Mouse (Mus musculus): ENCODE measurements around the gene Bckdhb.

DNA sequence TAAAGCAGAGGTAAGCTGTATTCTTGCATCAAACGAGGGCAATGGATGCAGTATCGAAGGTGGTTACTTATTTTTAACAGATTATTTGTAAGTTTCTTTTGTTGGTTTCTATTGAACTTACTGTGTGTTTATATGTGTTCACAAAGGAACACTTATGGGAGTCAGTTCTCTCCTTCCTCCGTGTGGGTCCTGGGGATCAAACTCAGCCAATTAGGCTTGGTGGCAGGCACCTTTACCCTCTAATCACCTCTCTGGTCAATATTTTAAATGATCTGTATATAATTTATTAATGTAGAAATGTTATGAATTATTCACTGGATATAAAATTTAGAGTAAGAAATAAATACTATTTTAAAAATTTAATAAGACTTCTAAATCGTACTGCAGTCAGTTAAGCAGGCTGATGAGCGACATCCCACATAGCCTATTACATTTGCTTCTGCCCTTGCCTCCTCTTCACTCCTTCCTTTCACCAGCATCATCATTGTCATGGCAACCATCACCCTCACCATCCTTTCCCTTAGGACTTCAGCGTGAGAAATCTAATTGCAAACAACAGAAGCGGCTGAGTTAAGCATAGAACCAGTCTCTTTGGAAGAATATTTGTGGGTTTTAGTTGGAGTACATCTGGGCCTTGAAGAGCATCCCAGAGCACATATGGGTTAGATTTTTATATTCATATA, 130.3 kb downstream of the Bckdhb start:
- TF ChIP-seq TAL1 (IDR thresholded peaks at IDR 0.05; ENCODE audit: low read length) (no peak), GATA1 (IDR thresholded peaks at IDR 0.05; ENCODE audit: low read length) (no peak)

Measured in erythroblast, embryonic 14.5 days (primary cell).